In the genomic region with DNA sequence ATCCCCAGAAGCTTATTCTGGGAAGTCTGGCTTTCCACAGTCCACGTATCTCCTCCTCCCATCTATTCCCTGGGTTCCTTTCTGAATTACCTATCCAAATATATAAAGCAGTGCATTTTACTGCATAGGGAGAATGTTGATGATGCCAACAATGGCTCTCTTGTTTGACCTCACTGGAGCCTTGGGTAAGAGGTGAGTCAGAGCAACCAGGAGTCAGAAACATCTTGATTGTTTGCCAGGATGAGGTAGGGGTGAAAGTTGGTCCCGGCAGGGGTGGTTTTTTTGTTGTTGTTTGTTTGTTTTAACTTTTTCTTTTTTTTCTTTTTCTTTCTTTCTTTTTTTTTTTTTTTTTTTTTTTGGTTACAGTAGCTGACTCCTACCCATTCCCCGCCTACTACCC, we compare ENCODE assay signal across 8 mouse cellular contexts. TPM values are rescaled to one million over a fixed set of nuclear protein-coding genes. Genes with fewer than 3 reads are reported as not detected.
A peak's percentile ranks its signal among the peaks of the same experiment; 100 is the strongest.
DNase-seq lines count a peak whose midpoint lies in the region; ATAC-seq and TF ChIP-seq lines count a peak whose summit lies in the region.

A gene (plus strand): TSS at position 216 of the 400 bp plus-strand sequence.

- peak within 1 kb of the TSS; percentile 93 for H3K27ac ChIP-seq in heart, adult 2 months
- H3K27ac ChIP-seq in MEL (ENCODE audit: control insufficient read depth, low read depth, low read length), result no peak within 1 kb of the TSS
- peak within 1 kb of the TSS; percentile 94 for H3K27ac ChIP-seq in hindbrain, embryonic 13.5 days
- peak within 1 kb of the TSS; percentile 92 for H3K27ac ChIP-seq in liver, embryonic 15.5 days (replicated peaks)
- peak within 1 kb of the TSS; percentile 96 for H3K27ac ChIP-seq in stomach, embryonic 14.5 days (ENCODE audit: low read length)

- no peak for TF ChIP-seq POLR2A in heart, adult 2 months (IDR thresholded peaks at IDR 0.05; ENCODE audit: insufficient read depth, low read depth, low read length)
- TF ChIP-seq POLR2A in MEL (IDR thresholded peaks at IDR 0.05; ENCODE audit: control insufficient read depth in 1 of 2, insufficient read depth in 1 of 2, low read depth in 1 of 2, low read length in 2 of 2, poor library complexity in 1 of 2), result no peak

- H3K27me3 ChIP-seq in heart, adult 2 months (ENCODE audit: control insufficient read depth, insufficient read depth, low read length), result no peaks in the 10 kb centered on the region
- H3K27me3 ChIP-seq in MEL (ENCODE audit: control insufficient read depth in 1 of 2, insufficient read depth in 2 of 2, low read length in 2 of 2), result peaks cover 0 to 1% of the 10 kb centered on the region in 2 experiments; a peak in 1 of 4 replicates
- H3K27me3 ChIP-seq in hindbrain, embryonic 13.5 days, result no peaks in the 10 kb centered on the region
- H3K27me3 ChIP-seq in liver, embryonic 15.5 days, result no peaks in the 10 kb centered on the region; the same call in 1 of the 2 replicates
- H3K27me3 ChIP-seq in stomach, embryonic 14.5 days (ENCODE audit: control insufficient read depth, insufficient read depth, low read length), result no peaks in the 10 kb centered on the region

- H3K4me3 ChIP-seq in heart, adult 2 months, result peak within 1 kb of the TSS; percentile 63
- peak within 1 kb of the TSS; percentile 72 to 83 for H3K4me3 ChIP-seq in MEL (ENCODE audit: control insufficient read depth in 1 of 2, insufficient read depth in 1 of 2, low read depth in 2 of 2, low read length in 2 of 2)
- H3K4me3 ChIP-seq in hindbrain, embryonic 13.5 days, result peak within 1 kb of the TSS; percentile 61
- peak within 1 kb of the TSS; percentile 71 for H3K4me3 ChIP-seq in liver, embryonic 15.5 days (replicated peaks)
- H3K4me3 ChIP-seq in stomach, embryonic 14.5 days (ENCODE audit: low read depth, low read length), result peak within 1 kb of the TSS; percentile 52

- peaks cover 2% of the 10 kb centered on the region; the same call in 1 of the 2 replicates for H3K36me3 ChIP-seq in heart, adult 2 months (ENCODE audit: control insufficient read depth, insufficient read depth, low read length)
- H3K36me3 ChIP-seq in MEL (ENCODE audit: control insufficient read depth in 1 of 2, insufficient read depth in 2 of 2, low read length in 2 of 2), result peaks cover 0 to 2% of the 10 kb centered on the region in 2 experiments; a peak in 2 of 4 replicates
- no peaks in the 10 kb centered on the region for H3K36me3 ChIP-seq in hindbrain, embryonic 13.5 days
- H3K36me3 ChIP-seq in liver, embryonic 15.5 days (replicated peaks), result no peaks in the 10 kb centered on the region
- no peaks in the 10 kb centered on the region for H3K36me3 ChIP-seq in stomach, embryonic 14.5 days (ENCODE audit: control insufficient read depth, insufficient read depth, low read length)

- no peak for DNase-seq in heart, adult 2 months
- no peak for DNase-seq in heart, adult 11 months
- no peak for DNase-seq in MEL (ENCODE audit: low read depth, low spot score)
- DNase-seq in fibroblast of lung, adult 2 months (ENCODE audit: low read depth), result peak; percentile 26
- DNase-seq in urinary bladder, adult 18-20 months (ENCODE audit: low spot score in 2 of 2), result no peak

- H3K4me1 ChIP-seq in heart, adult 2 months (ENCODE audit: control insufficient read depth, insufficient read depth, low read length), result no peaks in the 10 kb centered on the region; the same call in none of the 2 replicates
- H3K4me1 ChIP-seq in MEL (ENCODE audit: control insufficient read depth in 1 of 2, insufficient read depth in 2 of 2, low read length in 2 of 2), result peaks cover 0 to 10% of the 10 kb centered on the region in 2 experiments; a peak in 2 of 4 replicates
- peaks cover 10% of the 10 kb centered on the region for H3K4me1 ChIP-seq in hindbrain, embryonic 13.5 days (replicated peaks)
- H3K4me1 ChIP-seq in liver, embryonic 15.5 days (replicated peaks), result peaks cover 5% of the 10 kb centered on the region
- no peaks in the 10 kb centered on the region for H3K4me1 ChIP-seq in stomach, embryonic 14.5 days (ENCODE audit: control insufficient read depth, insufficient read depth, low read length)

- no peak for ATAC-seq in hindbrain, embryonic 13.5 days (ENCODE audit: low FRiP score)
- no peak for ATAC-seq in liver, embryonic 15.5 days (ENCODE audit: insufficient read depth)
- ATAC-seq in stomach, embryonic 14.5 days (ENCODE audit: insufficient number of reproducible peaks, insufficient read depth, low FRiP score, low read depth), result no peak

- H3K9ac ChIP-seq in heart, adult 2 months (ENCODE audit: low read depth, low read length), result peak within 1 kb of the TSS; percentile 75
- peak within 1 kb of the TSS; percentile 90 for H3K9ac ChIP-seq in MEL (ENCODE audit: control insufficient read depth, low read depth, low read length, poor library complexity, severe bottlenecking)
- peak within 1 kb of the TSS; percentile 77 for H3K9ac ChIP-seq in hindbrain, embryonic 13.5 days
- H3K9ac ChIP-seq in liver, embryonic 15.5 days, result peak within 1 kb of the TSS; percentile 70
- peak within 1 kb of the TSS; percentile 40 for H3K9ac ChIP-seq in stomach, embryonic 14.5 days (replicated peaks; ENCODE audit: low read depth, low read length)

- TF ChIP-seq CTCF in heart, adult 2 months (IDR thresholded peaks at IDR 0.05), result no peak
- TF ChIP-seq CTCF in MEL (IDR thresholded peaks at IDR 0.05 in 2 of 3, conservative IDR thresholded peaks at IDR 0.05 in 1 of 3; ENCODE audit: control insufficient read depth in 1 of 3, insufficient read depth in 1 of 3, low read depth in 2 of 3, low read length in 3 of 3, poor library complexity in 1 of 3, severe bottlenecking in 1 of 3), result no peak

- TF ChIP-seq RAD21 in MEL (IDR thresholded peaks at IDR 0.05; ENCODE audit: low read depth, low read length), result no peak

- intact Hi-C loops in heart, adult 2 months (cut with DNase I), result loop anchor here (2.0 to 5.0 kb wide), 2 partner anchors 45 to 234 kb away; a partner anchor contains a TSS

- H3K4me2 ChIP-seq in hindbrain, embryonic 13.5 days, result peak within 1 kb of the TSS; percentile 52
- peak within 1 kb of the TSS; percentile 79 for H3K4me2 ChIP-seq in liver, embryonic 15.5 days
- H3K4me2 ChIP-seq in stomach, embryonic 14.5 days (replicated peaks; ENCODE audit: low read depth, low read length), result peak within 1 kb of the TSS; percentile 46

- no peak for TF ChIP-seq EP300 in heart, adult 2 months (IDR thresholded peaks at IDR 0.05; ENCODE audit: insufficient read depth, low read depth, low read length)
- no peak for TF ChIP-seq EP300 in MEL (IDR thresholded peaks at IDR 0.05; ENCODE audit: low read depth in 1 of 2, low read length in 2 of 2)

- no peaks in the 10 kb centered on the region for H3K9me3 ChIP-seq in MEL (replicated peaks; ENCODE audit: insufficient read depth, low read length)
- no peaks in the 10 kb centered on the region for H3K9me3 ChIP-seq in hindbrain, embryonic 13.5 days
- H3K9me3 ChIP-seq in liver, embryonic 15.5 days (replicated peaks), result no peaks in the 10 kb centered on the region
- H3K9me3 ChIP-seq in stomach, embryonic 14.5 days (ENCODE audit: control insufficient read depth, low read depth, low read length), result no peaks in the 10 kb centered on the region

- 73% methylated on average over 3 of the region's 3 CpGs for WGBS in heart, adult 2 months
- 77% methylated on average over 3 of the region's 3 CpGs for WGBS in hindbrain, embryonic 13.5 days
- 67% methylated on average over 3 of the region's 3 CpGs for WGBS in liver, embryonic 15.5 days (ENCODE audit: insufficient replicate concordance)
- 65% methylated on average over 3 of the region's 3 CpGs for WGBS in stomach, embryonic 14.5 days

- H3K79me2 ChIP-seq in heart, adult 2 months (replicated peaks; ENCODE audit: control insufficient read depth, insufficient read depth, low read length), result no peaks in the 10 kb centered on the region
- H3K79me2 ChIP-seq in MEL (ENCODE audit: control insufficient read depth, insufficient read depth, low read length, poor library complexity), result peaks cover 15% of the 10 kb centered on the region

TF ChIP-seq in MEL, 35 proteins besides CTCF, POLR2A, EP300 and RAD21:
- TF ChIP-seq BHLHE40 (IDR thresholded peaks at IDR 0.05; ENCODE audit: borderline replicate concordance, low read depth, low read length), result no peak
- TF ChIP-seq ZKSCAN1 (IDR thresholded peaks at IDR 0.05; ENCODE audit: low read depth, low read length), result no peak
- no peak for TF ChIP-seq ZMIZ1 (IDR thresholded peaks at IDR 0.05; ENCODE audit: low read depth, low read length)
- no peak for TF ChIP-seq MYB (IDR thresholded peaks at IDR 0.05; ENCODE audit: low read depth, low read length)
- TF ChIP-seq TCF12 (IDR thresholded peaks at IDR 0.05; ENCODE audit: low read depth, low read length), result no peak
- no peak for TF ChIP-seq ZNF384 (IDR thresholded peaks at IDR 0.05; ENCODE audit: low read depth, low read length)
- no peak for TF ChIP-seq SIN3A (IDR thresholded peaks at IDR 0.05; ENCODE audit: low read length)
- TF ChIP-seq E2F4 (IDR thresholded peaks at IDR 0.05; ENCODE audit: borderline replicate concordance, low read depth, low read length), result no peak
- no peak for TF ChIP-seq USF2 (IDR thresholded peaks at IDR 0.05; ENCODE audit: borderline replicate concordance in 1 of 2, insufficient read depth in 1 of 2, low read depth in 1 of 2, low read length in 2 of 2)
- TF ChIP-seq HCFC1 (IDR thresholded peaks at IDR 0.05; ENCODE audit: low read depth, low read length), result no peak
- TF ChIP-seq GABPA (IDR thresholded peaks at IDR 0.05; ENCODE audit: low read depth, low read length), result no peak
- TF ChIP-seq USF1 (IDR thresholded peaks at IDR 0.05; ENCODE audit: low read depth, low read length), result no peak
- no peak for TF ChIP-seq CHD1 (IDR thresholded peaks at IDR 0.05; ENCODE audit: low read depth, low read length)
- TF ChIP-seq JUND (IDR thresholded peaks at IDR 0.05; ENCODE audit: low read depth, low read length), result no peak
- TF ChIP-seq MAX (IDR thresholded peaks at IDR 0.05; ENCODE audit: low read length), result no peak
- no peak for TF ChIP-seq GATA1 (IDR thresholded peaks at IDR 0.05; ENCODE audit: low read depth, low read length)
- no peak for TF ChIP-seq NRF1 (IDR thresholded peaks at IDR 0.05; ENCODE audit: insufficient read depth, low read depth, low read length, poor library complexity, severe bottlenecking)

RNA-seq across cellular contexts. Expression of the gene that starts here (rescaled TPM):
- 10 to 100 TPM; 17.0 to 20.6 TPM for total RNA-seq in heart, adult 2 months (2021)
- 12.0 and 24.6 TPM in 2 replicates for polyA plus RNA-seq in heart, adult 2 months (2012; rRNA removed)
- total RNA-seq in MEL (2012; rRNA removed), result 15.3 and 19.0 TPM in 2 replicates
- polyA plus RNA-seq in MEL (2012; ENCODE audit: insufficient read depth in 1 of 2, insufficient read length in 2 of 2, low read depth in 1 of 2, low replicate concordance in 2 of 2, missing spikeins in 1 of 2), result 10 to 100 TPM in 1 of 2 experiments, not detected in 1; 20.2 TPM
- polyA plus RNA-seq in hindbrain, embryonic 13.5 days (2015; fragmentation: Nextera tagmentation; extraction: Ambion mirVana), result 19.9 and 21.3 TPM in 2 replicates
- 11.4 and 12.8 TPM in 2 replicates for polyA plus RNA-seq in liver, embryonic 15.5 days (2015; fragmentation: Nextera tagmentation; extraction: Ambion mirVana)
- polyA plus RNA-seq in stomach, embryonic 14.5 days (2014; fragmentation: Nextera tagmentation; extraction: Ambion mirVana), result 24.7 and 26.0 TPM in 2 replicates

Comparison
In these comparisons a context has a peak if more than half of its experiments do, and no peak if none do; other contexts are left out.
1. H3K9ac ChIP-seq: peak in every context shown above with its lines; median percentile 90 in MEL; 77 in hindbrain, embryonic 13.5 days; 75 in heart, adult 2 months; 70 in liver, embryonic 15.5 days; 40 in stomach, embryonic 14.5 days.